Mouse (Mus musculus): Measurements from ENCODE around the gene Tgfbr3. TPM values are rescaled to one million over a fixed set of nuclear protein-coding genes. Genes with fewer than 3 reads are reported as not detected.

Tgfbr3 gene
- polyA plus RNA-seq, 1 experiment from 2014 or later: 12.4 TPM

DNA sequence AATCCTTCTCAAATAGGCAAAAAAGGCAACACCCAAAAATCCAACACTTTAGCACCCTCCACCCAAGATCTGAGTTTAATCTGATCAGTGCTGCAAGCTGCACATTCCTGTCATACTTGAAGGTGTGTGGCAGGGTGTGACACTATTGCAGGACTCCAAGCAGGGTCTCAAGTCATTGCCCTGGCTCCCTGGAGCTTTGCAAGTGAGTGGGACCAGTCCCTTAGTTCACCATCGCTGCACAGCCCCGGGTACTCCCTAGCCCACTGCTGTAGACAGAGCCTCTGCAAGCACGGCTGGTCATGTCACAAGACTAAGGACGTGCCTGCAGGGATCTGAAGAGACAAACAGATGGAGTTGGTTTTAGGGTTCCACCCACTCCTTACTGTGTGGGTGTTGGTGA is 230.8 kb downstream of the Tgfbr3 start:
- DNase-seq (ENCODE audit: low spot score): no peak
- no peak overlapping the region for H3K9ac ChIP-seq (ENCODE audit: low read length)
- H3K36me3 ChIP-seq (ENCODE audit: control insufficient read depth, insufficient read depth, low read length): no peaks in the 10 kb centered on the region
- 69% methylated on average over 4 of the region's 4 CpGs for WGBS
- no peak overlapping the region for H3K4me3 ChIP-seq (ENCODE audit: low read depth, low read length)
- peaks cover 10% of the 10 kb centered on the region; the same call in 1 of the 2 replicates for H3K4me1 ChIP-seq (ENCODE audit: control insufficient read depth, insufficient read depth, low read length)
- H3K27me3 ChIP-seq (ENCODE audit: control insufficient read depth, insufficient read depth, low read length): no peaks in the 10 kb centered on the region
- no peak overlapping the region for H3K4me2 ChIP-seq (ENCODE audit: low read depth, severe bottlenecking)
- H3K9me3 ChIP-seq (ENCODE audit: control insufficient read depth, low read length): peaks cover 3% of the 10 kb centered on the region; the same call in 1 of the 2 replicates
- ATAC-seq (ENCODE audit: insufficient number of reproducible peaks, low FRiP score, low TSS enrichment, low read depth): no peak
- no peak overlapping the region for H3K27ac ChIP-seq (replicated peaks; ENCODE audit: low read depth, low read length)

Other genes starting within 250 kb of the Tgfbr3 start
- 1.5 and 2.0 TPM in 2 replicates for gene Brdt, start 41.5 kb upstream of the Tgfbr3 start, polyA plus RNA-seq (2014; fragmentation: Nextera tagmentation; extraction: Ambion mirVana)
- 0.64 and 0.72 TPM in 2 replicates for gene Ephx4, start 113.1 kb upstream of the Tgfbr3 start, polyA plus RNA-seq (2014; fragmentation: Nextera tagmentation; extraction: Ambion mirVana)
- 0.09 TPM in 1 of 2 replicates, not detected in the other for gene Lpcat2b, start 141.9 kb upstream of the Tgfbr3 start, polyA plus RNA-seq (2014; fragmentation: Nextera tagmentation; extraction: Ambion mirVana)
- gene Btbd8, start 148.4 kb upstream of the Tgfbr3 start, polyA plus RNA-seq (2014; fragmentation: Nextera tagmentation; extraction: Ambion mirVana): 5.0 and 5.3 TPM in 2 replicates
- gene Gm42669, start 218.0 kb upstream of the Tgfbr3 start, polyA plus RNA-seq (2014; fragmentation: Nextera tagmentation; extraction: Ambion mirVana): 0.41 and 0.75 TPM in 2 replicates
- 0.07 and 0.09 TPM in 2 replicates for gene 1700028K03Rik, start 245.1 kb upstream of the Tgfbr3 start, polyA plus RNA-seq (2014; fragmentation: Nextera tagmentation; extraction: Ambion mirVana)